Mouse (Mus musculus): Measurements from ENCODE around the gene Gk.

The Gk gene

GRCm38 (mm10) chrX:85776544-85777087 lies at the start of gene Gk:
Gene Gk, minus strand, starts transcription at chrX:85776819.
- DNase-seq (ENCODE audit: extremely low read depth, low read depth) = peak; percentile 88

GRCm38 (mm10) chrX:85804706-85805376 lies 28.2 kb upstream of the Gk start:
- DNase-seq (ENCODE audit: extremely low read depth, low read depth) = no peak

GRCm38 (mm10) chrX:85803006-85803405 lies 26.4 kb upstream of the Gk start:
- no peak for DNase-seq (ENCODE audit: extremely low read depth, low read depth)

GRCm38 (mm10) chrX:85797449-85797848 lies 20.8 kb upstream of the Gk start:
- DNase-seq (ENCODE audit: extremely low read depth, low read depth) = no peak

- no peak for DNase-seq (ENCODE audit: extremely low read depth, low read depth)
Measured at GRCm38 (mm10) chrX:85778346-85778745, 1.7 kb upstream of the Gk start.

GRCm38 (mm10) chrX:85777141-85777540 lies 522 bp upstream of the Gk start:
- peak; percentile 95 for DNase-seq (ENCODE audit: extremely low read depth, low read depth)

GRCm38 (mm10) chrX:85775879-85776543 lies 608 bp downstream of the Gk start:
- peak; percentile 47 for DNase-seq (ENCODE audit: extremely low read depth, low read depth)

- DNase-seq (ENCODE audit: extremely low read depth, low read depth) = no peak
Measured at GRCm38 (mm10) chrX:85771303-85771702, 5.3 kb downstream of the Gk start.

- no peak for DNase-seq (ENCODE audit: extremely low read depth, low read depth)
Measured at GRCm38 (mm10) chrX:85770747-85771146, 5.9 kb downstream of the Gk start.

GRCm38 (mm10) chrX:85768578-85768977 lies 8.0 kb downstream of the Gk start:
- no peak for DNase-seq (ENCODE audit: extremely low read depth, low read depth)

GRCm38 (mm10) chrX:85756005-85756404 lies 20.6 kb downstream of the Gk start:
- DNase-seq (ENCODE audit: extremely low read depth, low read depth) = no peak

GRCm38 (mm10) chrX:85743837-85744236 lies 32.8 kb downstream of the Gk start:
- DNase-seq (ENCODE audit: extremely low read depth, low read depth) = no peak

GRCm38 (mm10) chrX:85733228-85733627 lies 43.4 kb downstream of the Gk start:
- no peak for DNase-seq (ENCODE audit: extremely low read depth, low read depth)

- no peak for DNase-seq (ENCODE audit: extremely low read depth, low read depth)
Measured at GRCm38 (mm10) chrX:85731133-85731938, 45.3 kb downstream of the Gk start.

GRCm38 (mm10) chrX:85721226-85721625 lies 55.4 kb downstream of the Gk start:
- no peak for DNase-seq (ENCODE audit: extremely low read depth, low read depth)

GRCm38 (mm10) chrX:85710399-85710798 lies 66.2 kb downstream of the Gk start:
- DNase-seq (ENCODE audit: extremely low read depth, low read depth) = no peak

- DNase-seq (ENCODE audit: extremely low read depth, low read depth) = no peak
Measured at GRCm38 (mm10) chrX:85705715-85706114, 70.9 kb downstream of the Gk start.

- no peak for DNase-seq (ENCODE audit: extremely low read depth, low read depth)
Measured at GRCm38 (mm10) chrX:85683723-85684122, 92.9 kb downstream of the Gk start.

- no peak for DNase-seq (ENCODE audit: extremely low read depth, low read depth)
Measured at GRCm38 (mm10) chrX:85682125-85682524, 94.5 kb downstream of the Gk start.

- peak; percentile 36 for DNase-seq (ENCODE audit: extremely low read depth, low read depth)
Measured at GRCm38 (mm10) chrX:85676808-85677207, 99.8 kb downstream of the Gk start.
